Mouse (Mus musculus) ES-Bruce4 (cell line): ENCODE data around the gene Gm8126.
"Not testable (repeated sequence)": the region's sequence is repeated elsewhere in the genome, so short reads cannot be mapped to it uniquely, and the experiment has no call there.

Experiments used
- CTCF ChIP-seq: IDR thresholded peaks from one replicate; pipeline ENCODE4 v1.8.1; 2011; ENCODE audit warnings: low read depth, low read length
- POLR2A ChIP-seq: IDR thresholded peaks from one replicate; pipeline ENCODE4 v1.8.1; 2011; ENCODE audit warnings: low read length; ENCODE audit not compliant: insufficient read depth

GRCm38 (mm10) chr14:43275752-43276151 is 17.3 kb downstream of the Gm8126 start:
- not testable (repeated sequence) for TF ChIP-seq CTCF, POLR2A
